9 mouse cellular contexts compared by ENCODE assay signal in the genomic region with DNA sequence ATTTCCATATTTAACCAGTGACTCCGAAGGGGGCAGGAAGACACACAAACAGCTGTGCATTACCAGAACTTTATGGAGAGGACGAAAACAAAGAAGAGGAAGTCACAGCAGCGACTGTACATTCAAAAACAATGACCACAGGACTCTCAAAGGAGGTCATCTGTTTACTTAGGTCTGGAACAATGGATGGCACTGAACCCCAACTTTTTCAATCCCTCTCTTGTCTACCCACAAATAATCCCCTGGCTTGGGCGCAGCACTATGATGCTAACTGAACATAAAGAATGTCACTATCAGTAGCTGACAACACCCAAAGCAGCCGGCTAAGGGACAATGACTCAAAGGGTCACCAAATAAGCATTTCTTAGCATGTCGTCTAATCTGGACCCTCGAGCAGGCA.
DNase-seq lines count a peak whose midpoint lies in the region; ATAC-seq and TF ChIP-seq lines count a peak whose summit lies in the region.
"Had no signal": no experiment of that assay in that cellular context is flagged by ENCODE, and none has a peak within 500 bp of the region (broad histone marks: within the 10 kb centered on the region; RNA-seq: fewer than 3 reads in every experiment).

No protein-coding gene starts in this region.

- H3K36me3 ChIP-seq in kidney, postnatal 0 days (ENCODE audit: insufficient read depth, low read length), result no peaks in the 10 kb centered on the region
- H3K36me3 ChIP-seq in neural tube, embryonic 13.5 days, result no peaks in the 10 kb centered on the region
- no peaks in the 10 kb centered on the region for H3K36me3 ChIP-seq in splenic B cell, adult 2 months (ENCODE audit: control insufficient read depth, insufficient read depth, low read length, poor library complexity, severe bottlenecking)
- H3K36me3 ChIP-seq: limb, embryonic 12.5 days had no signal

- no peaks in the 10 kb centered on the region for H3K27me3 ChIP-seq in kidney, postnatal 0 days (ENCODE audit: insufficient read depth, low read length)
- H3K27me3 ChIP-seq in neural tube, embryonic 13.5 days, result peaks cover 18% of the 10 kb centered on the region
- peaks cover 2% of the 10 kb centered on the region; the same call in 1 of the 2 replicates for H3K27me3 ChIP-seq in splenic B cell, adult 2 months (ENCODE audit: control insufficient read depth, insufficient read depth, low read length, poor library complexity, severe bottlenecking)

- DNase-seq in gastrocnemius, adult 2 months, result no peak
- DNase-seq in gastrocnemius, postnatal 4 days (ENCODE audit: low spot score in 2 of 2), result no peak
- DNase-seq in kidney, postnatal 0 days (ENCODE audit: low spot score), result no peak
- DNase-seq in kidney, adult 9 months, result no peak
- DNase-seq in neural tube, embryonic 10.5 days (ENCODE audit: extremely low spot score, low spot score), result no peak
- DNase-seq in splenic B cell, adult 2 months (ENCODE audit: low read depth, low spot score), result peak; percentile 9
- no peak for DNase-seq in cerebellum, adult 9-10 months

- H3K4me2 ChIP-seq in kidney, postnatal 0 days (ENCODE audit: low read length), result peak overlapping the region; percentile 79; the same call in 1 of the 2 replicates
- H3K4me2 ChIP-seq in neural tube, embryonic 13.5 days, result peak overlapping the region; percentile 76; the same call in 1 of the 2 replicates

- H3K4me1 ChIP-seq in kidney, postnatal 0 days (replicated peaks; ENCODE audit: insufficient read depth, low read length), result 0 out of 2 replicates have a peak, but pooled peaks cover 6% of the 10 kb centered on the region
- peaks cover 21% of the 10 kb centered on the region for H3K4me1 ChIP-seq in neural tube, embryonic 13.5 days (replicated peaks)

- no peaks in the 10 kb centered on the region for H3K9me3 ChIP-seq in kidney, postnatal 0 days (replicated peaks; ENCODE audit: low read length)
- H3K9me3 ChIP-seq in neural tube, embryonic 13.5 days, result no peaks in the 10 kb centered on the region
- H3K9me3 ChIP-seq: limb, embryonic 12.5 days had no signal

- intact Hi-C loops in gastrocnemius, adult 2 months (cut with DNase I), result no loop called here

- TF ChIP-seq CTCF in gastrocnemius, adult 2 months (IDR thresholded peaks at IDR 0.05), result no peak
- TF ChIP-seq CTCF in kidney, postnatal 0 days (IDR thresholded peaks at IDR 0.05; ENCODE audit: low read depth), result no peak

- H3K27ac ChIP-seq in gastrocnemius, adult 2 months, result no peak overlapping the region
- no peak overlapping the region for H3K27ac ChIP-seq in kidney, postnatal 0 days
- H3K27ac ChIP-seq in neural tube, embryonic 13.5 days (replicated peaks), result peak overlapping the region; percentile 5; the same call in 1 of the 2 replicates
- H3K27ac ChIP-seq: limb, embryonic 12.5 days had no signal

- WGBS in kidney, postnatal 0 days, result 67% methylated on average over 7 of the region's 7 CpGs
- WGBS in neural tube, embryonic 13.5 days, result 53% methylated on average over 7 of the region's 7 CpGs

- peak overlapping the region; percentile 29 for H3K4me3 ChIP-seq in gastrocnemius, adult 2 months
- no peak overlapping the region for H3K4me3 ChIP-seq in kidney, postnatal 0 days (replicated peaks; ENCODE audit: low read depth, low read length)
- H3K4me3 ChIP-seq in neural tube, embryonic 13.5 days, result peak overlapping the region; percentile 13; the same call in 1 of the 2 replicates

- H3K9ac ChIP-seq in kidney, postnatal 0 days (ENCODE audit: low read depth, low read length), result no peak overlapping the region
- no peak overlapping the region for H3K9ac ChIP-seq in neural tube, embryonic 13.5 days
- H3K9ac ChIP-seq: limb, embryonic 12.5 days had no signal

- ATAC-seq in kidney, postnatal 0 days (replicated peaks; ENCODE audit: low FRiP score, low read depth), result no peak
- no peak for ATAC-seq in neural tube, embryonic 13.5 days (ENCODE audit: low read depth)
